Mouse (Mus musculus) erythroblast, embryonic 14.5 days (primary cell): Measurements from ENCODE around the gene Atp1a2. TPM values are rescaled to one million over a fixed set of nuclear protein-coding genes. Genes with fewer than 3 reads are reported as not detected.

Experiments used
- H3K27me3 ChIP-seq: 2 replicates; pipeline ENCODE4 v1.6.1; 2012; ENCODE audit warnings: inconsistent platforms; ENCODE audit not compliant: control insufficient read depth
- H3K36me3 ChIP-seq: 2 replicates; pipeline ENCODE4 v1.6.1; 2012; ENCODE audit warnings: mild to moderate bottlenecking, inconsistent platforms; ENCODE audit not compliant: control insufficient read depth
- H3K4me1 ChIP-seq: 2 replicates; pipeline ENCODE4 v1.6.1; 2012; ENCODE audit warnings: inconsistent platforms; ENCODE audit not compliant: control insufficient read depth
- H3K4me3 ChIP-seq: replicated peaks from 2 replicates; pipeline ENCODE3; 2012; ENCODE audit warnings: moderate library complexity, mild to moderate bottlenecking, inconsistent platforms
- H3K9me3 ChIP-seq: 2 replicates; pipeline ENCODE4 v1.6.1; 2012; ENCODE audit warnings: low read length, inconsistent platforms, mixed read lengths; ENCODE audit not compliant: control insufficient read depth
- GATA1 ChIP-seq: IDR thresholded peaks from 2 replicates; pipeline ENCODE4 v1.6.1; 2012; ENCODE audit warnings: low read length, inconsistent platforms, mixed read lengths
- TAL1 ChIP-seq: IDR thresholded peaks from 3 replicates; pipeline ENCODE4 v1.6.1; 2012; ENCODE audit warnings: low read length, inconsistent platforms, mixed read lengths
- polyA plus RNA-seq: library from polyadenylated mRNA; stranded (reverse); fragments of >175 nt; gene quantifications from 2 replicates; pipeline ENCODE4 v1.2.3, GENCODE M21; 2012

Atp1a2 gene
- polyA plus RNA-seq, 1 experiment: not detected

- Histone ChIP-seq H3K4me1 (no peaks in the 10 kb centered on the region), H3K27me3 (peaks cover 19% of the 10 kb centered on the region), H3K36me3 (no peaks in the 10 kb centered on the region), H3K9me3 (no peaks in the 10 kb centered on the region), H3K4me3 (no peak overlapping the region)
- TF ChIP-seq TAL1 (no peak), GATA1 (no peak)
Observed at GRCm38 (mm10) chr1:172242401-172242800, 55.5 kb downstream of the Atp1a2 start.

DNA sequence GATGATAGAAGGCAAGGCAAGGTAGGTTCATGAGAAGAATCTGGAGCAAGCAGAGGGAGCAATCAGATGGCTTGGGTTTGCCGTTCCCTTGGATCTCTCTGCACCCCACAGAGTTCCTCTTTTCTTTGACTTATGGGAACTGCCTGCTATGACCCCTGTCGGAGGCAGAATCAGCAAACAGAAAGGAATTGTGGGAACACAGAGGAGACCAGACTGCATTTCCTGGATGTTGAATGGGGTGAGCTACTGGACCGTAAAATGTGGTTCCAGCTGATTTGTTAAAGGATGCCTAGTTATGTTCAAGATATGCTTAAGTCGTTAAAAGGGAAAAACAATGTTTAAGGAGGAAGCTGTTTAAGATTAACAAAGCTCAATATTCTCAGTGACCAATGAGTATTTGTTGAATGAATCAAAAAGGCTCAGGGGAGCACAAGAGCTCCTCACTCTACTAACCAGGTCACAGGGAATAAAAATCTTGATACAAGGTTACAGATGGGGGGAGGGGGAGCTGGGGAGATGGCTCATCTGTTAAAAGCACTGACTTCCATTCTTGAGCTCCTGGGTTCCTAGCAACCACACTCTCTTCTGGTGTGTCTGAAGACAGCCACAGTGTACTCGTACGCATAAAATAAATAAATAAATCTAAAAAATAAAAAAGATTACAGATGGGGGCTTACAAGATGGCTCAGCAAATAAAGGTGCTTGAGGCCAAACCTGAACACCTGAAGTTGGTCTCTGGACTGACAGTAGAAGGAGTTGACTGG, 56.7 kb downstream of the Atp1a2 start:
- no peaks in the 10 kb centered on the region for H3K4me1 ChIP-seq
- H3K4me3 ChIP-seq: no peak overlapping the region
- no peaks in the 10 kb centered on the region for H3K36me3 ChIP-seq
- no peaks in the 10 kb centered on the region for H3K9me3 ChIP-seq
- TF ChIP-seq GATA1 (no peak), TAL1 (no peak)
- peaks cover 17% of the 10 kb centered on the region for H3K27me3 ChIP-seq

DNA sequence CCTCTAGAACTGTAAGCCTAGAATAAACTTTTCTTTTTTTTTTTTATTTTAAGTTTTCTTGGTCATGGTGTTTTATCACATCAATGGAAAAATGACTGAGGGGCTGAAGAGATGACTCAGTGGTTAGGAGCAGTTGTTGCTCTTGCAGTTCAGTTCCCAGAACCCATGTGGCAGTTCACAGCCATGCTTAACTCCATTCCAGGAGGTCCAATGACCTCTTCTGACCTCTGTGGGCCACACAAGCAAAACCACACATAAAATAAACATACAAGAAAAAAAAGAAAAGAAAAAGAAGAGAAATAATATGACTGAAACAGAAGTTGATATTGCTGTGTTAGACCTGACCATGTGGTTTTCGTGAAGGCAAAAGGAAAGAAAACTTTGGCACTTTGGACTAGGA, 68.6 kb downstream of the Atp1a2 start:
- Histone ChIP-seq H3K4me1 (no peaks in the 10 kb centered on the region), H3K4me3 (no peak overlapping the region), H3K9me3 (no peaks in the 10 kb centered on the region), H3K27me3 (no peaks in the 10 kb centered on the region), H3K36me3 (no peaks in the 10 kb centered on the region)
- no peak for TF ChIP-seq GATA1
- TF ChIP-seq TAL1: no peak

GRCm38 (mm10) chr1:172228209-172228608, 69.7 kb downstream of the Atp1a2 start:
- Histone ChIP-seq H3K4me1 (no peaks in the 10 kb centered on the region), H3K27me3 (no peaks in the 10 kb centered on the region), H3K4me3 (no peak overlapping the region), H3K9me3 (no peaks in the 10 kb centered on the region), H3K36me3 (no peaks in the 10 kb centered on the region)
- TF ChIP-seq TAL1 (no peak), GATA1 (no peak)

Other genes with a start within 250 kb of the Atp1a2 start
- gene Nhlh1, start 240.5 kb downstream of the Atp1a2 start, polyA plus RNA-seq: not detected in 2 replicates
- 0.55 and 0.78 TPM in 2 replicates for gene Copa, start 215.5 kb downstream of the Atp1a2 start, polyA plus RNA-seq
- 0.30 and 0.64 TPM in 2 replicates for gene Ncstn, start 215.3 kb downstream of the Atp1a2 start, polyA plus RNA-seq
- 1.4 and 2.0 TPM in 2 replicates for gene Pex19, start 171.3 kb downstream of the Atp1a2 start, polyA plus RNA-seq
- 4.1 and 4.3 TPM in 2 replicates for gene Dcaf8, start 150.0 kb downstream of the Atp1a2 start, polyA plus RNA-seq
- 0.04 and 0.10 TPM in 2 replicates for gene Pea15a, start 91.3 kb downstream of the Atp1a2 start, polyA plus RNA-seq
- not detected in 2 replicates for gene Casq1, start 78.2 kb downstream of the Atp1a2 start, polyA plus RNA-seq
- not detected in 2 replicates for gene Atp1a4, start 39.6 kb downstream of the Atp1a2 start, polyA plus RNA-seq
- 2.7 and 3.3 TPM in 2 replicates for gene Igsf8, start 36.4 kb downstream of the Atp1a2 start, polyA plus RNA-seq
- gene Kcnj9, start 31.3 kb upstream of the Atp1a2 start, polyA plus RNA-seq: 0.01 TPM in 1 of 2 replicates, not detected in the other
- gene Kcnj10, start 43.1 kb upstream of the Atp1a2 start, polyA plus RNA-seq: 0.01 TPM in 1 of 2 replicates, not detected in the other
- gene Pigm, start 78.5 kb upstream of the Atp1a2 start, polyA plus RNA-seq: 0.10 and 0.15 TPM in 2 replicates
- gene Slamf9, start 177.3 kb upstream of the Atp1a2 start, polyA plus RNA-seq: not detected in 2 replicates
- not detected in 2 replicates for gene Igsf9, start 183.7 kb upstream of the Atp1a2 start, polyA plus RNA-seq
- 2.6 and 2.9 TPM in 2 replicates for gene Tagln2, start 202.0 kb upstream of the Atp1a2 start, polyA plus RNA-seq
- gene Cfap45, start 222.7 kb upstream of the Atp1a2 start, polyA plus RNA-seq: 0.02 TPM in 1 of 2 replicates, not detected in the other